Mouse (Mus musculus) kidney, postnatal 10 days (tissue): ENCODE results near the gene Ntn1.

Source experiments
- DNase-seq: peaks from one replicate; pipeline ENCODE4 v3.0.0; 2021; ENCODE audit warnings: mixed read lengths

The Ntn1 gene

DNA sequence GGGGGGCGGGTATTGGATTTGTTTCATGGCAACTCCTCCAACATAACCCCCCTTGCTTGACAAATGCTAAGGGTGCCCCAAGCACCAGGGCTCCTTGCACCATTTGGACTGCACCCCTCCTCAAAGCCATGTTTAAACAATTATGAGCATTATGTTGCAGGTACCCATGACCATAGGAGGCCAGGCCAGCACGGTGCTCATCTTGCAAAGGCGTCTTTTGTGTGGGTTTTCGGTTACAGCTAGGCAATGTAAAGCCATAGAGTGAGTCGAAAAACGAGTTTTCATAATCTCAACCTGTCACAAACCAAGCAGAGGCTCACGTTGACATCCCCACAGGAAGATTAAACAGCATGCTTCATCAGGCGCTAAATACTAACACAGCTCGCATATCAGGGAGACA, 19.3 kb downstream of the Ntn1 start:
- no peak for DNase-seq

- no peak for DNase-seq
Observed at GRCm38 (mm10) chr11:68378946-68379764, 21.5 kb downstream of the Ntn1 start.

DNA sequence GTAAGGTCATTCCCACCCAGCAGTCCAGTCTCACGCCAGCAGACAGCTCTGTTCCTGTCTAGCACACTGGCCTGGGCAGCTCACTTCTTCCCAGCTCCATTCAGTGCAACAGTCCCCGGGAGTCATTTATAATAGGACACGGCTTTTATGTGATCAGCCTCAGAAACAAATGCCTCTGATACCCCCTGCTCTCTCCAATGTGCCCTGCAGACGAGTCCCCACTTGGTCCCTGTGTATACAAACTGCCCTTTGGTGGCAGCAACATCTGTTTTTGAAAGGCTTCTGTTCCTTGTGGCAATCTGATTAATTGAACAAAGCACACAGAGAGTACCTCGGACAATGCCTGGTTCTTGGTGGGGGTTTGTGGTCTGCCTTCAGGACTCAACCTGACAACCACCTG, 22.2 kb downstream of the Ntn1 start:
- no peak for DNase-seq

GRCm38 (mm10) chr11:68373105-68373504, 27.5 kb downstream of the Ntn1 start:
- peak; percentile 76 for DNase-seq

- no peak for DNase-seq
Observed at GRCm38 (mm10) chr11:68371609-68372008, 29.0 kb downstream of the Ntn1 start.

DNA sequence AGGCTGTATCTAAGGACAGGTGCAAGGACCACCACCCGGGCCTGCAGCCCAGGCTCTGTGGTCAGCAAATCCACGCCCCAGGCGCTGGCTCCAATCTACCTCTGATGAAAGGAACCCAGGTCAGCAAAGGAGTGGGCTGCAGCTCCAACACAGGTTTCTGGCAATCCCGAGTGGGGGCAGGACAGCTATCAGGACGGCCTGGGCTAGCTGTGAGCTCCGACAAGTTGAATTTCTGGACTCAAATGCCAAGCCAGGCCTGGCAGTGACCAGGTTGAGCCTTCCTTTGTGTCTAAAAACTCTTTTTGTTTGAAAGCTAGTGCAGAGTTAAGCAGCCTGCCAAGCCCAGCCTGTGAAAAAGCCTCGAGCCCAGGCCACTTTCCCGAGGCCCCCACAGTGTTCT, 43.7 kb downstream of the Ntn1 start:
- no peak for DNase-seq

DNA sequence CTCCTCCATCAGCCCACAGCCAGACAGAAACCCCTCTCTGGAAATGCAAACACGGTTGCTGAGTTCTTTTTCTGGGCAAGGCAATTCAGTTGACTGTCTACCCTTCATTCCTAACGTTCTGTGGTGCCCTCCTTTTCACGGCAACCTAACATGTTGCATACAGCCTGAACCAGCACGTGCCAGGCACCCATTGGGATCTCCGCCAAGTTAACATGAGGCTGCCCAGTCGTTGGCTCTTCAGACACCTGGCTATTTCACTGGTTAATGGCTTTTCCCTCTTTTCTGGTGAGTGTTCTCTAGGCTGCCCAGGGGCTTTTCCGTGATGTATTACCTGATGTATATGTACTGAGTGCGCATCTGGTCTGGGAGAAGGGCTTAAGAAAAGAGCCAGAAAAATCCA, 45.1 kb downstream of the Ntn1 start:
- no peak for DNase-seq

GRCm38 (mm10) chr11:68354848-68355247, 45.8 kb downstream of the Ntn1 start:
- DNase-seq = no peak

DNA sequence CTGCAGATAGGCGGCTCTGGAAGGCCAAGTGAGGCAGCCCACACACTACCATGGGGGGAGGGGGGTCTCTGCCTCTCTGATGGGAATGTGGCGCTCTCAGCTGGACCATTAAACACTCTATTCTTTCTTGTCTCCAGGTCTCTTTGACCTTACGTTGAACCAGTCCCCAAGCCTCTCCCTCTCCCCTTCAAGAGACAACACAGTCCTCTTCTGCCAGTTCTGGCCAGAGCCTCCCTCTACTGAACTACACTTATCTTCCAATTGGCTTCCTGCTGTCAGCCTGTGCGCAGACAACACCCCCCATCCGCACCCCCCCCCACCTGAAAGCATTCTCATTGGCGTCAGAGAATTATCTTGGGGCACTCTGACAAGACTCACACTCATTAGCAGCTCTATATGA, 48.4 kb downstream of the Ntn1 start:
- no peak for DNase-seq

DNA sequence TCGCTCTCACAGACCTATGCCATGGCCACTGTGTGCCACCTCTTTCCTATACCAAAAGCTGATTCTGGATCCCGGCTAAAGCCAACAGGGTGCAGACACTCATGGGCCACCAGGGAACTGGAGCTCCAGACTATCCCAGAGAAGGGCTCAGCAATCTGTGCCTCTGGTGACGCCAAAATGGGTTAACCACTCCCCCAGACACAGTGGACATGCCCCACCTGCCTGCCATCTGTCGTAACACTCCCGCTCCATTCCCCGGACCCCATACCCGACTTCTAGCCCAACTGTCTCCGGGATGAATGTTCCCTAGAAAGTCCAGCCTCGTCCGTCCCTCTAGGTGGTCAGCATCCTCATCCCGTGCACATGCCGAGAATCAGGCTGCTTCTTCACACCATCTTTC, 51.8 kb downstream of the Ntn1 start:
- DNase-seq = no peak

DNA sequence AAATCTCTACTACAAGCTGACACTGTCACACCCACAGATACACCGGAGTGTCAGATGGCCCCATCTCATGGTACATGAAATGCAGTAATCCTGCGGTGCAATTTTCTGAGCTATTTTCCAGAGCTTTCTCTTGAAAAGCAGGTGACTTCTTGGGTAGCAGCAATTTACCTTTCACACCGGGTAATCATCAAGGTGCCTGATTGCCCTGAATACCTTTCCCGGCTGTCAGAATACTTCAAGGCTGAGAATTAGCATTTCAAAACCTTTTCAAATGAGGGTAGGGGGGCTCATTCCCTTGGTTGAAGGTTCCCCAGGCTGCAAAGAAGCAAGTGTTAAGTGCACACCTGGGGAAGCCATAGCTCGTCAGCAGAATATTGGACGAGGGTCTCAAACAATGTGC, 52.5 kb downstream of the Ntn1 start:
- DNase-seq = no peak

- DNase-seq = no peak
Observed at GRCm38 (mm10) chr11:68347508-68347907, 53.1 kb downstream of the Ntn1 start.

DNA sequence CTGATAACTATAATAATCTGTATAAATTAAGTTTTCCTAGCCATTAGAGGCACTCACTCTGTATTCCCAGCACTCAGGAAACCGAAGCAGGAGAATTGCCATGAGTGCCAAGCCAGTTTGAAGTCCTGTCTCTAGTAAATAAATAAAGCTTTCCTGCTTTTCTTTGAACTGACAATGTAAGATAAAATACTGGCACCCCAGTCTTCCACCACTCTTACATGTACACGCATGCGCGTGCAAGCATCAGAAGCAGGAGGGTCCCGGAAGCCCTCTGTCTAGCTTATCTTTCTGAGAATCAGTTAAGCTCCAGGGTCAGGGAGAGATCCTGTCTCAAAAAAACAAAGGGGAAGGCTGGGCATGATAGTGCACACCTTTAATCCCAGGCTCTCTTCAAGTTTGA, 54.5 kb downstream of the Ntn1 start:
- no peak for DNase-seq

DNA sequence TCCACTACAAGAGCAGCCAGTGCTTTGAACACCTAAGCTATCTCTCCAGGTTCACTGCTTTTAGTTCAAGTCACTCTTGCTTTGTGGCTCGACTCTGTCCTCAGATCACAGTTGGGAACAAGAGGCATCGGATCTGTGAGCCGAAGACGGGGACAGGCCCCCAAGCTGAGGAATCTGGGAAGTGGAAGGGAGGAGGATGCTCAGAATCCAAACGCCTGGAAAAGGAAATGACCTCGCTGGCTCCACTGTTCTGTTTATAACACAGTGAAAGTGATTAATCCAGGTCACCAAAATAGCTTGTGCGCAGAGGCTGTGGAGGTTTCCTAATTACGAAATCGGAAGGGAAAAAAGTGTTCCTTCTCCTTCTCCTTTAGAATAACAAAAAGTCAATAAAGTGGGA, 56.4 kb downstream of the Ntn1 start:
- peak; percentile 22 for DNase-seq

DNA sequence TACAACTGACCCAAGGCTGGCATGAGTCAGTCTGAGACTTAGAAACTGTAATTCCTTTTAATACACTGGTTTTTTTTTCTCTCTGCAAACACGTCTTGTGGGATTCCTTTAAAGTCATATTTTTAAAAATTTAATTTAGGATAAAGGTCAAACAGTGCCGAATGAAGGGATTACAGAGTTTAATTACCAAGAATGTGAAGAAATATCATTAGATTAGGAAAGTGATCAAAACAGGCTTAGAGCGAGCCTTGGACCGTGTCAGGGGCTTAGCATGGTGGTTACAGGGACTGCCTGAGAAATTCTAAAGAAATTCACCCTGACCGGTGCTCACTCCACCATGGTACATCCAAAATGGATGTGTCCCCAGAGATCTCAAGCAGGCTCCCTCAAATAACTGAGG, 57.9 kb downstream of the Ntn1 start:
- DNase-seq = no peak

GRCm38 (mm10) chr11:68342003-68342400, 58.6 kb downstream of the Ntn1 start:
- DNase-seq = peak; percentile 21

- DNase-seq = peak; percentile 29
Observed at GRCm38 (mm10) chr11:68341111-68342002, 59.3 kb downstream of the Ntn1 start.

- no peak for DNase-seq
Observed at GRCm38 (mm10) chr11:68340366-68340765, 60.3 kb downstream of the Ntn1 start.

DNA sequence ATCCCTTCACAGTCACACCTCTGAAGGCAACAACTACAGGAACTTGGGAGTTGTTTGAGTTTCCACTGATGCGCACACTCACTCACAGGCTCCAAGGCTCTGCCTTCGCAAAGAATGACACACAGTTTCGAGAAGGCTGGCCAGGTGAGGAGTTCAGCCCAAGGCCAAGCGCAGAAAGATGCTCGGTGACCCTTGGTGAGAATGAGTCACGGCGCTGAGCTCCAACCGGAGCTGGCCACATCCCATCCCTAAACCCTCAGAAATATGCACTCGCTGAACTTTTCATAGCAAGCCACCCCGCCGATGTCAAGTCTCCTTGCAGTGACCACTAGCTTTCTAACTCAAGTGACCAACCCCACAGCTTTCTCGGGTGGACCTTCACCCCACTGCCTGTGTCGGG, 60.8 kb downstream of the Ntn1 start:
- no peak for DNase-seq

DNA sequence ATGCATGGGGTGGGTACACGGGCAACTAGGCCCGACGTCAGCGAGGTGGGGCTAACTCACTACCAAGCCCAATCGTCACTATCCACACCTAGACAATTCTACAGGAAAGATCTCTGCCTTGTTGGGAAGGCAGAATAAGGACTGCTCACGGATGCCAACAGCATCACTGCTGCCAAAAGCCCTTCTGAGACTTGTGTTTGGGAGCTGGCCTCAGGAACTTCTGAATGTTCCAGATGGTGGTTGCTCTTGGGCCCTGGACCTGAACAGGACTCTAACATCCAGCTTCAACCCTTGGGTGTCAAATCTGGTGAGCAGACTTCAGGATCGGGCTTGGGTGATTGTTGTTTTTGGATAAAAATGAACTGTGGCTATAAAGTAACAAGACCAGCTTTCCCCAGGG, 61.3 kb downstream of the Ntn1 start:
- no peak for DNase-seq

- DNase-seq = no peak
Observed at GRCm38 (mm10) chr11:68331676-68332265, 68.9 kb downstream of the Ntn1 start.

DNA sequence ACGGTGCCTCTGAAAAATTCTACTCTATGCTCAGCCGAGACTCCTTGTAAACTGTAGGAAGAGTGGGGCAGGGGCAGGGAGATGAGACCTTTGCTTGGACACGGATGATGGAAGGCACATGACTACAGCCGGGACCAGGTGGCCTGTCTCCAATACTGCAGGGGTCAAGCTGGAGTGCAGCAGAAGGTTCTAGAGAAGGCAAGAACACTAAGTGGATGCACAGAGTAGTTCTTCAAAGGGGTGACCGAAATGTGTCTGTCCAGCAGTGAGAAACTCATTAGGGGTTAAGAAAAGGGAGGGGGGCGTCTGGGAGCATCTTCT, 69.5 kb downstream of the Ntn1 start:
- peak; percentile 23 for DNase-seq

DNA sequence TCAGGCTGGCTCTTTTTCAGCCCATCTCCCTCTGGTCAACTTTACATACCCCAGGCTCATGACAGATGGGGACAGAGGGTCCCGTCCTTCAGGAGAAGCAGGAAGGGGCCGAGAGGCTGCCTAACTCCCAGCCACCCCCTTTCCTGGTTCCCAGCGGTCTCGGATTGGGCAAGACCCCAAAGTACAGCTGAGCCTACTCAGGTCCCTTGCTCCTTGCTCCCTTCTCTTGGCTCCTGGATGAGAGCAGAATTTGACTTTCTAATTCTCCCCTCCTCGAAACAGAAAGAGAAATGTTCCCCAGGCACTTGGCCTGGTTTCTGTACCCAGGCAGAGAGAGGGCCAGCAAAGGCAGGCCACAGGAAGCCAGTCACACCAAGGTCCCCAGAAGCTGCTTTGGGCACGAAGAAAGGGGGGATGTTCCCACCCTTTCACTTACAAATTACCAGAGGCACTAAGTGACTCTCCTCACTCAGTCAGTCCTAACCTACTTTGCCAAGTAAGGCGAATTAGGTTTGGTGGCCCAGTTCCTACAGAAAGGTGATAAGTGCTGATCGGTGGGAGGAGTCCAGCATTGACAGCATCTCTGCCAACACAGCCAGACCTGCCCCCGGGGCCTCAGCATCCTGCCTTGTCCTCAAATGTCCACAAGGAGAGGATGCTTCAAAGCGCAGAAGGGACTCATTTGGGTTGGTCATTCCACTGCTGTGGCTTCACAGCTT, 70.1 kb downstream of the Ntn1 start:
- no peak for DNase-seq
